Mouse (Mus musculus): ENCODE results near the gene Fyttd1. TPM values are rescaled to one million over a fixed set of nuclear protein-coding genes. Genes with fewer than 3 reads are reported as not detected.
"Not testable (repeated sequence)": the region's sequence is repeated elsewhere in the genome, so short reads cannot be mapped to it uniquely, and the experiment has no call there.

The Fyttd1 gene
- polyA plus RNA-seq, 1 experiment from 2014 or later: 78.1 TPM

GRCm38 (mm10) chr16:32896126-32896525 is 18.8 kb downstream of the Fyttd1 start:
- peaks cover 90% of the 10 kb centered on the region for H3K36me3 ChIP-seq
- H3K9me3 ChIP-seq: no peaks in the 10 kb centered on the region
- DNase-seq (ENCODE audit: low spot score): no peak
- no peaks in the 10 kb centered on the region for H3K4me1 ChIP-seq (replicated peaks)
- no peaks in the 10 kb centered on the region for H3K27me3 ChIP-seq (ENCODE audit: insufficient read depth, poor library complexity, severe bottlenecking)
- no peak overlapping the region for H3K27ac ChIP-seq
- H3K4me3 ChIP-seq: no peak overlapping the region

GRCm38 (mm10) chr16:32901360-32902050 is 24.2 kb downstream of the Fyttd1 start:
- H3K27me3 ChIP-seq (ENCODE audit: insufficient read depth, poor library complexity, severe bottlenecking): no peaks in the 10 kb centered on the region
- H3K36me3 ChIP-seq: peaks cover 84% of the 10 kb centered on the region
- H3K27ac ChIP-seq: no peak overlapping the region
- no peak for DNase-seq (ENCODE audit: low spot score)
- H3K9me3 ChIP-seq: no peaks in the 10 kb centered on the region
- WGBS: 93% methylated on average over 2 of the region's 2 CpGs
- H3K4me3 ChIP-seq: no peak overlapping the region
- H3K4me1 ChIP-seq (replicated peaks): no peaks in the 10 kb centered on the region

GRCm38 (mm10) chr16:32902051-32902428 is 24.7 kb downstream of the Fyttd1 start:
- H3K9me3 ChIP-seq: no peaks in the 10 kb centered on the region
- DNase-seq (ENCODE audit: low spot score): no peak
- H3K36me3 ChIP-seq: peaks cover 87% of the 10 kb centered on the region
- no peaks in the 10 kb centered on the region for H3K4me1 ChIP-seq (replicated peaks)
- no peak overlapping the region for H3K4me3 ChIP-seq
- H3K27me3 ChIP-seq (ENCODE audit: insufficient read depth, poor library complexity, severe bottlenecking): no peaks in the 10 kb centered on the region
- WGBS: 67% methylated on average over 3 of the region's 3 CpGs
- H3K27ac ChIP-seq: no peak overlapping the region

- no peak overlapping the region for H3K27ac ChIP-seq
- DNase-seq (ENCODE audit: low spot score): no peak
- H3K27me3 ChIP-seq (ENCODE audit: insufficient read depth, poor library complexity, severe bottlenecking): no peaks in the 10 kb centered on the region
- peaks cover 55% of the 10 kb centered on the region for H3K36me3 ChIP-seq
- no peaks in the 10 kb centered on the region for H3K4me1 ChIP-seq (replicated peaks)
- H3K4me3 ChIP-seq: no peak overlapping the region
- H3K9me3 ChIP-seq: no peaks in the 10 kb centered on the region
- 89% methylated on average over 2 of the region's 2 CpGs for whole genome bisulfite sequencing
Measured at GRCm38 (mm10) chr16:32906186-32906585, 28.9 kb downstream of the Fyttd1 start.

- no peak overlapping the region for H3K27ac ChIP-seq
- 94% methylated on average over 8 of the region's 8 CpGs for WGBS
- H3K4me3 ChIP-seq: no peak overlapping the region
- H3K36me3 ChIP-seq: peaks cover 50% of the 10 kb centered on the region
- DNase-seq (ENCODE audit: low spot score): no peak
- no peaks in the 10 kb centered on the region for H3K9me3 ChIP-seq
- H3K27me3 ChIP-seq (ENCODE audit: insufficient read depth, poor library complexity, severe bottlenecking): no peaks in the 10 kb centered on the region
- no peaks in the 10 kb centered on the region for H3K4me1 ChIP-seq (replicated peaks)
Measured at GRCm38 (mm10) chr16:32906727-32907126, 29.4 kb downstream of the Fyttd1 start.

- 70% methylated on average over 7 of the region's 7 CpGs for WGBS
- DNase-seq (ENCODE audit: low spot score): no peak
- Histone ChIP-seq H3K36me3 (no peaks in the 10 kb centered on the region), H3K4me3 (0 out of 2 replicates have a peak overlapping the region, but pooled peaks have one; percentile 99), H3K9me3 (no peaks in the 10 kb centered on the region), H3K27me3 (ENCODE audit: insufficient read depth, poor library complexity, severe bottlenecking) (no peaks in the 10 kb centered on the region; the same call in 1 of the 2 replicates), H3K27ac (no peak overlapping the region), H3K4me1 (replicated peaks) (peaks cover 16% of the 10 kb centered on the region)
Measured at GRCm38 (mm10) chr16:32913212-32913611, 35.9 kb downstream of the Fyttd1 start.

GRCm38 (mm10) chr16:32913937-32914881 is 36.9 kb downstream of the Fyttd1 start, which contains the start of gene Lrch3:
Gene Lrch3 (plus strand): TSS chr16:32914100.
- peaks cover 5% of the 10 kb centered on the region; the same call in 1 of the 2 replicates for H3K36me3 ChIP-seq
- H3K27me3 ChIP-seq (ENCODE audit: insufficient read depth, poor library complexity, severe bottlenecking): no peaks in the 10 kb centered on the region; the same call in 1 of the 2 replicates
- peaks cover 16% of the 10 kb centered on the region for H3K4me1 ChIP-seq (replicated peaks)
- WGBS: under 1% methylated on average over 85 of the region's 85 CpGs
- peak; percentile 96 for DNase-seq (ENCODE audit: low spot score)
- peak within 1 kb of the TSS; percentile 99 for H3K4me3 ChIP-seq
- H3K9me3 ChIP-seq: no peaks in the 10 kb centered on the region
- H3K27ac ChIP-seq: peak within 1 kb of the TSS; percentile 98

GRCm38 (mm10) chr16:32915292-32916068 is 38.2 kb downstream of the Fyttd1 start:
- 81% methylated on average over 9 of the region's 9 CpGs for WGBS
- Histone ChIP-seq H3K27ac (no peak overlapping the region), H3K4me3 (peak overlapping the region; percentile 99), H3K9me3 (no peaks in the 10 kb centered on the region), H3K36me3 (peaks cover 17% of the 10 kb centered on the region), H3K27me3 (ENCODE audit: insufficient read depth, poor library complexity, severe bottlenecking) (no peaks in the 10 kb centered on the region; the same call in 1 of the 2 replicates), H3K4me1 (replicated peaks) (peaks cover 16% of the 10 kb centered on the region)
- no peak for DNase-seq (ENCODE audit: low spot score)

GRCm38 (mm10) chr16:32926629-32927028 is 49.3 kb downstream of the Fyttd1 start:
- H3K9me3 ChIP-seq; H3K27ac ChIP-seq; H3K4me3 ChIP-seq; DNase-seq (ENCODE audit: low spot score); H3K27me3 ChIP-seq (ENCODE audit: insufficient read depth, poor library complexity, severe bottlenecking); H3K4me1 ChIP-seq (replicated peaks): not testable (repeated sequence)
- H3K36me3 ChIP-seq: peaks cover 55% of the 10 kb centered on the region
- WGBS: 92% methylated on average over 9 of the region's 9 CpGs

- peaks cover 5% of the 10 kb centered on the region; the same call in 1 of the 2 replicates for H3K4me1 ChIP-seq (replicated peaks)
- no peak overlapping the region for H3K4me3 ChIP-seq
- no peaks in the 10 kb centered on the region for H3K27me3 ChIP-seq (ENCODE audit: insufficient read depth, poor library complexity, severe bottlenecking)
- no peaks in the 10 kb centered on the region for H3K9me3 ChIP-seq
- no peak overlapping the region for H3K27ac ChIP-seq
- H3K36me3 ChIP-seq: peaks cover 51% of the 10 kb centered on the region
- no peak for DNase-seq (ENCODE audit: low spot score)
- WGBS: 96% methylated on average over 8 of the region's 8 CpGs
Measured at GRCm38 (mm10) chr16:32927044-32927443, 49.7 kb downstream of the Fyttd1 start.

GRCm38 (mm10) chr16:32929918-32930317 is 52.6 kb downstream of the Fyttd1 start:
- Histone ChIP-seq H3K4me3 (no peak overlapping the region), H3K4me1 (replicated peaks) (peaks cover 5% of the 10 kb centered on the region; the same call in 1 of the 2 replicates), H3K27ac (no peak overlapping the region), H3K27me3 (ENCODE audit: insufficient read depth, poor library complexity, severe bottlenecking) (no peaks in the 10 kb centered on the region), H3K9me3 (no peaks in the 10 kb centered on the region), H3K36me3 (peaks cover 28% of the 10 kb centered on the region)
- 20% methylated on average over 2 of the region's 2 CpGs for WGBS
- DNase-seq (ENCODE audit: low spot score): no peak

GRCm38 (mm10) chr16:32934470-32934869 is 57.2 kb downstream of the Fyttd1 start:
- 74% methylated on average over 2 of the region's 2 CpGs for WGBS
- Histone ChIP-seq H3K36me3 (no peaks in the 10 kb centered on the region), H3K27me3 (ENCODE audit: insufficient read depth, poor library complexity, severe bottlenecking) (no peaks in the 10 kb centered on the region), H3K4me1 (replicated peaks) (peaks cover 10% of the 10 kb centered on the region), H3K27ac (no peak overlapping the region), H3K4me3 (no peak overlapping the region), H3K9me3 (no peaks in the 10 kb centered on the region)
- no peak for DNase-seq (ENCODE audit: low spot score)

Data from hindbrain, embryonic 10.5 days (tissue).